14 mouse cellular contexts compared by ENCODE assay signal in the genomic region with DNA sequence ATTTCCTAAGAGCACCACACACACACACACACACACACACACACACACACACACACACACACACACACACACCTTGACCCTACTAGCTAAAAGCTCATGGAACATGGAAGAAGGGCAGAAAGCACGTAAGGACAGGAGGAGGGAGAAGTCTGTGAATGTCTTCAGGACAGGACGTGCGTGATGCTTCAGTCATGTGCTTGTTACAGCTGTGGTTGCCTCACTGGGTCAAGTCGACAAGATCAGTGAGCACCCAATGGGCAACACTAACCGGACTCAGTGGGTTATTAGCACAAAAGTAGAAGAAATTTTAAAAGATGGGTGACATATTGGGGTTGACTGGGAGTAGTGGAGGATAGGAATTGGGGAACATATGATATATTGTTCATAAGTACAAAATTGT.
"Had no signal": no experiment of that assay in that cellular context is flagged by ENCODE, and none has a peak within 500 bp of the region (broad histone marks: within the 10 kb centered on the region; RNA-seq: fewer than 3 reads in every experiment).

No protein-coding gene starts in this region.

- H3K27me3 ChIP-seq: limb, embryonic 13.5 days; liver, embryonic 12.5 days; liver, embryonic 15.5 days; lung, embryonic 15.5 days had no signal

- H3K36me3 ChIP-seq: limb, embryonic 10.5 days; limb, embryonic 13.5 days; liver, embryonic 12.5 days; liver, embryonic 15.5 days; lung, embryonic 15.5 days had no signal

- H3K9me3 ChIP-seq: limb, embryonic 10.5 days; limb, embryonic 13.5 days; liver, embryonic 12.5 days; liver, embryonic 15.5 days; lung, embryonic 15.5 days had no signal

- DNase-seq: kidney, adult 9 months; kidney, postnatal 14 days; kidney, postnatal 4 days; liver; lung, adult 18-20 months; lung, postnatal 10 days; midbrain, embryonic 14.5 days; thymus, adult 18-20 months; thymus, postnatal 36 days had no signal

- H3K4me3 ChIP-seq: limb, embryonic 10.5 days; limb, embryonic 13.5 days; liver, embryonic 12.5 days; liver, embryonic 15.5 days; lung, embryonic 15.5 days had no signal

- ATAC-seq: liver, embryonic 12.5 days had no signal
